Mouse (Mus musculus): ENCODE results near the gene Vgf. TPM values are rescaled to one million over a fixed set of nuclear protein-coding genes. Genes with fewer than 3 reads are reported as not detected.

Vgf gene
- total RNA-seq (2022): 100 to 1,000 TPM; 243 to 291 (median 262) TPM

DNA sequence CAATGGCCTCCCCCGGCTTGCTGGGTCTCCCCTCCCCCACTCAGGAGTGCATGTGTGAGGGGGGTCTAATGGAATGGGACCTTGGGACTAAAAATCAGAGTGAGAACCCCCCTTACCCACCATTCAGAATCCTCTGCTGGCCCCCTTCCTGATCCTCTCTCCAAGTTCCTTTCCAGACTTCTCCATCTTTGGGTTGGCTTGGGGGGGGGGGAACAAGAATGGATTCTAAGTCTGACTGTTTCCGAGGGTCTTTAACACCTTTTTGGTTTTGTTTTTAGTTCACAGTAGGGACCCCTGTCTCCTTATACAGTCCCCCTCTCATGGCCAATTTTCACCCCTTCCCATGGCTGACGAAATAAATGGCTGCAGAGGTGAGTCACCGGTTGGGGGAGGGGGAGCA, at the start of gene Vgf:
Gene Vgf, plus strand, starts transcription at position 301 of the 400 bp plus-strand sequence.
- no peak for DNase-seq (ENCODE audit: low spot score in 2 of 2)

DNA sequence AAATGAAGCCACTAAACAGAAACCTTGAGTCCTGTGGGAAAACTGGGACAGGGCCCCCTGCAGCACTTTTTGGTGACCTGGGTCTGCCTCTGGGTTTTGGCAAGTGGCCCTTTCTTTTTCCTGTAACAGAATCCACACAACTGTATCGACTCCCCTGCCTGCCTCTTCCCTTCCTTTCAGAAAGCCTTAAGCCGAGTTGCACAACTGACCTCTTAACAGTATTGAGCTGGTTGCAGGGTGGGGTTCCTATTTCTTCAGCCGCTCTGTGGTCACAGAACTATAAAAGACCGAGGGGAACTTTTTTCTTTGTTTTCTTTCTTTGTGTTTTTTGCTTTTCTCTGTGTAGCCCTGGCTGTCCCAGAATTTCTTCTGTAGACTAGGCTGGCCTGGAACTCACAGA, 48.4 kb upstream of the Vgf start:
- DNase-seq (ENCODE audit: low spot score in 2 of 2): no peak

DNA sequence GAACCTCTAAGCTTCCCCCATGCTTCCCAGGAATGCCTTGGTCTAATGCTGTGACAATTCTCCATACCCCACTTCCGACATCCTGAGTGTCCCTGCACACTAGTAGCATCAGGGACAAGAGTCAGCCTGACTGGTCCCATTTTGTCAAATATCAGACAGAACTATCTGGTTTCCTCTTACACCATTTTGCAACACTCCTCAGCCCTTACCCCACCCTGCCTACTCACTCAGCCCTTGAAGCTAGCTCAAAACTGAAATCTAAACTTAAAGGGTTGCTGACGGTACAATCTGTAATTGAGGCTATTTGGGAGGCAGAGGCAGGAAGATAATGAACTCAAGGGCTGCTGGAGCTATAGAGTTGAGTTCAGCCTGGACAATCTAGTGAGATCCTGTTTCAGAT, 46.4 kb upstream of the Vgf start:
- no peak for DNase-seq (ENCODE audit: low spot score in 2 of 2)

DNA sequence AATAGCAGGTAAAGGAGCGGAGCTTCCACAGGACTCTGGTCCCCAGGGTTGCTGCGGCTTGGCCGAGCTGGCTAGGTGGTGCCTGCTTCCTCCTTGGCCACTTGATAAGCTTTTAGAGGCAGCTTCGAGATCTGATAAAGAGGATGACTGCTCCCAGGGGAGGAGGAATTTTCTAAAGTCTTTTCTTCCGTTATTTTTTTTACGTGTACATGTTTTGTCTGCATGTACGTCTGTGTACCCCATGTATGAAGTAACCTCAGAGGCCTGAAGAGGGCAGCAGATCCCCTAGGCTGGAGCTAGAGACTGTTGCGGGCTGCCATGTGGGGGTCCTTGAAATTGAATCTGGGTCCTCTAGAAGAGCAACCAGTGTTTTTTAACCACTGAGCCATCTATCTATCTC, 45.2 kb upstream of the Vgf start:
- DNase-seq (ENCODE audit: low spot score in 2 of 2): no peak

DNA sequence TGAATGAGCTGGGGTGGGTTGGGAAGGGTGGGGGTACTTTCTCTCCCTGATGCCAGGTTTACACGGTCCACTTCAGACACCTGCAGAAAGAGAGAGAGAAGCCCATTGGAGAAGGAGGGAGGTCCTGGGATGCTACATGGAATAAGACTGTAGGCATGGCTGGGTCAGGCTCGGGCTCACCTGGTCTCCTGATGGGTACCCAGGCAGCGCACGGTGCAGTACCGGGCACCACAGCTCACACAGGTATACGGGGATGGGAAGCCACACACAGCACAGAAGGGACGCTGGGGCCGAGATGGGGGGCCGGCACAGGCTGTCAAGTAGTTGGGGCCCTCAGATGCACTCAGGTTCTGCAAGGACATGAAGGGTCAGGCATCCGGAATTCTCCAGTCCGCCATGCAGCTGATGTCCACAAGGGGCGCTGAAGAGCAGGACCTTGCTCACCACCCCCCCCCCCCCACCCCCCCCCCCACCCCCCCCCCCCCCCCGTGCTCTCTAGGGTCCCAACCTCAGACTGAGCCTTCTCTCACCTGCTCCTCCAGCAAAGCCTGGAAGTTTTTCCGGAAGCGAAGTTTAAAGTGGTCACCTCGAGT, 43.8 kb upstream of the Vgf start:
- no peak for DNase-seq (ENCODE audit: low spot score in 2 of 2)

DNA sequence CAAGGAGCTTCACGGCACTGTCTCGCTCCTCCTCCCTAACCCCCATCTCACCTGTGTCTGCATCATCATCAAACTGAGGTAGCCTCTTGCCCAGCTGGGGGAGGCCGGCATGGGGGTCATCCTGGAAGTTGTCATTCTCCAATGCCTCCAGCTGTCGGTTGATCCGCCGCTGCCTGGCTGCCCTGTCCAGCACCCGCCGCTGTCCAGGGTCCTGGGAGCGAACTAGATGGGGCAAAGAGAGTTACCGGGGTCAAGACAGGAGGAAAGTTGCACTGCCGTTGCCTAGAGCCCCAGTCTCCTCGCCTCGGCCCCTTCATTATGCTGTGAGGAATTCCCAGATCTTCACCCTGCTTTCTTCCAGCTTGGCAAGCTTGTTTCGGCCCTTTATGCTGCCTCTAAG, 41.4 kb upstream of the Vgf start:
- no peak for DNase-seq (ENCODE audit: low spot score in 2 of 2)

DNA sequence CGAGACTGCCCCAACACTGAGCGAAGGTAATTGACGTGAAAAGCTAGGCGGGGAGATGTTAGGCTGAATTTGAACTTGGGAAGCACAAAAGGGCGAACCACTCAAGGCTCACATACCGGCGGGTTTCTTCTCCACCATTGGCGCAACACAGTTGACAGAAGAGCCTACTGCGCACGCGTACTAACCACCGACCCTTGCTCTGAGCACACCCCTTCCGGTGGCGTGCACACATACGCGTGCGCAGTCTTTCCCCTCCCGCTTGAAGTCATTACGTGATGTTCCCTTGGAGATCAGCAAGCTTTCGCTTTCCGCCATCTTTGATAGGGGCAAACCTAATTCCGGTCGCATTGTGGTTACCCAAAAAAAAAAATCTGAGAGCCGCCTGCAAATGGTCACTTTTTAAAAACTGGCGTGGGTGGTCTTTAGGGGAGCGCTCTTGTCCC, 39.5 kb upstream of the Vgf start, which contains the start of gene Plod3:
Gene Plod3, plus strand, starts transcription at position 325 of the 443 bp plus-strand sequence.
- DNase-seq (ENCODE audit: low spot score in 2 of 2): peak in 1 of 2 experiments; percentile 97

DNA sequence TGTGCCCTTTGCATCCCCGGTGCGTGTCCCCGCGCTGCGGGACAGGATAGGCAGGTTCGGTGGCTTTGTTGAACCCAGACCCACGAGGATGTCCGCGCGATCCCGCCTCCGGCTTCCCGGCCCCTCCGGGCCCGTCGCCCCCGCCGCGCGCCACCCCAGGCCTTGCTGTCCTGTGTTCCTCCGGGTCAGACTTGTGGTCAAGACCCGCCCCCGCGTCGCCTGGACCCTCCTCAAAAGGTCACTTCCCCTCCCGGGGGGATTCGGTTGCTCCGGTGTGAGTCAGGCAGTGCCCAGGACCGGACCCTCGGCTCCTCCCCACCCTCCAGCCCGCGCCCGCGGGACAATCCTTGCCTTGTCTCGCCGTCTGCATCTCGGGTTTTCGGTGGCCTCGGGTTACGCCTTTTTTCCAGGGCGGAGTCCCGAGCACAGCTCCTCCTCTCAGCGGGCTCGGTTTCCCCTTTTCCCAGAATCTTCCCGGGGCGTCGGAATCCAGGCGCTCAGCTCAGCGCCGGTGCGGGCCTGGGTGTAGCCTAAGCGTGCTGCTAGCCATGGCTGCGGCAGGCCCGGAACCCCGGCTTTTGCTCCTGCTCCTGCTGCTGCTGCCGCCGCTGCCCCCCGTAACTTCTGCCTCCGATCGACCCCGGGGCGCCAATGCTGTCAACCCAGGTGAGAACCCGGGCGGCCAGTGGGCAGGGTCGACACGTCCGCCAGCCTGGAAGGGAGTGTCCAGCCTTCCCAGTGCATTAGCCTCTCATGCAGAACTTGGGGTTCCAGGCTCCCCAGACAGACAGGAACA, 38.9 kb upstream of the Vgf start:
- DNase-seq (ENCODE audit: low spot score in 2 of 2): peak; percentile 82

DNA sequence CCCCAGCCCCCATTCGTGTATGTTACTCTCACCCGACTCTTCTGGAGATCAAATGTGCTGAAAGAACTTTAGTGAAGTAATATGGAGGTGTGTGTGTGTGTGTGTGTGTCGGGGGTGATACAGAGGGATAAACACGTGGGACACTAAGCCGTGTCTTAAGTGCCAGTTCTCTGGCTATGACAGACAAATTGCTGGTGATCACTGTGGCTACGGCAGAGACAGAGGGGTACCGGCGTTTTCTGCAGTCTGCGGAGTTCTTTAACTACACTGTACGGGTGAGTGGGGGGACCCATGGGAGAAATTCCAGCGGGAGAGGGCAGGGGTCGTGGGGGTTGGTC, 38.3 kb upstream of the Vgf start, which contains the start of gene Znhit1:
Gene Znhit1, minus strand, starts transcription at position 88 of the 338 bp plus-strand sequence.
- no peak for DNase-seq (ENCODE audit: low spot score in 2 of 2)

DNA sequence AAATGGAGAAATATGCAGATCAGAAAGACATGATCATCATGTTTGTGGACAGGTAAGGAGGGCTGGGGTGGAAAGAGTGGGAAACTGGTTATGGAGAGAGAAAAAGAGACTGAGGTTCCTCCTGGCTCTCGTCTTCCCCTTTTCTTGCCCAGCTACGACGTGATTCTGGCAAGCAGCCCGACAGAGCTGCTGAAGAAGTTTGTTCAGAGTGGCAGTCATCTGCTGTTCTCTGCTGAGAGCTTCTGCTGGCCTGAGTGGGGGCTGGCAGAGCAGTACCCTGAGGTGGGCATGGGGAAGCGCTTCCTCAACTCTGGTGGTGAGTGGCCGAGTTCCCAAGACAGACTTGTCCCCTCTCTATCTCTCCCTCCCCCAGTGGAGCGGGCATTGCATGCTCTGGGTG, 37.8 kb upstream of the Vgf start:
- DNase-seq (ENCODE audit: low spot score in 2 of 2): no peak

DNA sequence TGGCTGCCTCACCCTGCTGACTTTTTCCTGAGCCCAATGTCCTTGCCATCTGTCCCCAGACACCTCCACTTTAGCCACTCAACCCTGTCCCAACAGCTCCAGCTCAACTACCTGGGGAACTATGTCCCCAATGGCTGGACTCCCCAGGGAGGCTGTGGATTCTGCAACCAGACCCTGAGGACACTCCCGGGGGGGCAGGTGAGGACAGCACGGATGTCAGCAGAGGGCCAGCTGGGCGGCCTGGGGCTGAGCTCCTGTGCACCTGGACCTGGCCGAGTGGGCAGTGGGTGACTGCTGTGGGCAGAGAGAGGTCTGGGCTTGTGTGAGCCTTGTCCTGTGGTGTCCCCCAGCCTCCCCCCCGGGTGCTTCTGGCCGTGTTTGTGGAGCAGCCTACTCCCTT, 36.4 kb upstream of the Vgf start:
- DNase-seq (ENCODE audit: low spot score in 2 of 2): no peak

DNA sequence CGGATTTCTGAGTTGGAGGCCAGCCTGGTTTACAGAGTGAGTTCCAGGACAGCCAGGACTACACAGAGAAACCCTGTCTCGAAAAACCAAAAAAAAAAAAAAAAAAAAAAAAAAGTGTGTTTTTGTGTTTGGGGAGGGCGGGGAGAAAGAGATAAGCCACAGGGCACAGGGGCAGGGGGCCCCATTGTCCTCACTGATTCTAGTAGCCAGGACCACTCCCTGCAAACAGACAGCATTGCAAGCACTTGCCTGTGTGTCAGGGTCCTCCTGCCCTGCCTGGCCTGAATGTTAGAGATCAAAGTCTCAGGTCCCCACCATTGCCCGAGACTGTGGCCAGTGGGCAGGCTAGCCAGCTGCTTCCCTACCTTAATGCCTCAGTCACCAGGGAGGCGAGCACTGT, 26.7 kb upstream of the Vgf start:
- DNase-seq (ENCODE audit: low spot score in 2 of 2): no peak

DNA sequence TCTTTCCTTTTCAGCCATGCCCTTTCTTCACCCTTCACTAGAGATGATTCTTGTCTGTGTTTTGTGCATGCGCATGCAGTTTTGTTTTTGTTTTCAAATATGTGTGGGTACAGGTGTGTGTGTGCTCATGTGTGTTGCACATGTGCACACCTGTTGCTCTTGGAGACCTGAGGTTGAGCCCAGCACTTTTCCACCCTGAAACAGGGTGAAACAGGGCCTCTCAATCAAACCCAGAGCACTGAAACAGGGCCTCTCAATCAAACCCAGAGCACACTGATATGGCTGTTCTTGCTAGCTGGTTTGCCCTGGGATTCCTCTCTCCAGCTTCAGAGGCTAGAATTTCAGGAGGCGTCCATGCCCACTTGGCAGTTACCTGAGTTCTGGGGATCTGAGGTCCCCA, 25.6 kb upstream of the Vgf start:
- no peak for DNase-seq (ENCODE audit: low spot score in 2 of 2)

DNA sequence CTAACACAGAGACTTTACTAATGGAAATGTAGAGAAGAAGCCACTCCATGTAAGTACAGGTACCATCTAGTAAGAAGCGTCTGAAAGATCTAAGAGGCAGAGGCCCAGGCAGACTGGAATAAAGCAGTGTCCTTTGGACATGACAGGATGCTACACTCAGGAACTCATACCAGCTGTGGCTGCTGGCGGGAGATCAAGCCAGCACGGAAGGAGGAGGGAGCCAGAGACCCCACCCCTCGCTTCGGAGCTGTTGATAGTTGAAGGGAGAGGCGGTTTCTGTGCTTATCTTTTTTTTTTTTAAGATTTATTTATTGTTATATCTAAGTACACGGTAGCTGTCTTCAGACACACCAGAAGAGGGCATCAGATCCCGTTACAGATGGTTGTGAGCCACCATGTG, 18.9 kb upstream of the Vgf start:
- no peak for DNase-seq (ENCODE audit: low spot score in 2 of 2)

DNA sequence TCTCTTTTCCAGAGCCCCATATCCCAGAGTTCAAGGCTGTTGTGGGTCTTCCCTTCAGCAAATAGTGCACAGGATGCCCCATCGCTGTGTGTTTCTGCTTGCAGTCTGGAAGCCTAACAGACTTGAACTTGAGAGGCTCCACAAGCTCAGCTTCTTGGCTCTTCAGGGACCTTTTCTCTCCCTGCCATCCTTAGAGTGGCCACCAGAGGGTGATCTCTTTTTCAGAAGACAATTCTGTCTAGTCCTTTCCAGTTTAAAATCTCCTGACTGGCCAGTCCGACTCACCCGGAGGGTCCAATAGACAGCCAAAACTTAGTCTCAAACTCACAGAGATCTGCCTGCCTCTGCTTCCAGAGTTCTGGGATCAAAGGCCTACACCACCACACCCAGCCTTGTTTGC, 16.2 kb upstream of the Vgf start:
- no peak for DNase-seq (ENCODE audit: low spot score in 2 of 2)

DNA sequence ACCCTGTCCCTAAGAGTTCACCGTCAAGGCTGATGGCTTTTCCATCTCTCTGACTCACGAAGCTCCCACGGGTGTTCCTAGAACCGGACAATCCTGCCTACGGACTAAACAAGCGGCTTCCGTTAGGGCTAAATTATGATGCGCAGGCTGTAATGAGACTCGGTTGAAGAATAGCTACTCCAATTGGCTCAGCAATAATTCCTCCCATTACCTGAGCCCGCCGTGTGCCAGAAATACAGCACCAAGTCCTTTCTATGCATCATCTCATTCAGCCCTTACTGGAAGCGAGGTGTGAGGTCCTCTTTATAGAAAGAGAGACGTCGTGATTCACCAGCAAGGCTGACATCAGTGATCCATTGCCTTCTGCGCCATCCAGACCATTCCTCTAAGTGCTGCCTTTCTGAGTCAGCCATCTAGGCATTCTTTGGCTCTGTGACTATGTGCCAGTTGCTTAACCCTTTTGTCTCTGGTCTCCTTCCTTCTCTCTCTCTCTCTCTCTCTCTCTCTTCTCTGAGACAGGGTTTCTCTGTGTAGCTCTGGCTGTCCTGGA, 13.7 kb upstream of the Vgf start:
- DNase-seq (ENCODE audit: low spot score in 2 of 2): no peak

DNA sequence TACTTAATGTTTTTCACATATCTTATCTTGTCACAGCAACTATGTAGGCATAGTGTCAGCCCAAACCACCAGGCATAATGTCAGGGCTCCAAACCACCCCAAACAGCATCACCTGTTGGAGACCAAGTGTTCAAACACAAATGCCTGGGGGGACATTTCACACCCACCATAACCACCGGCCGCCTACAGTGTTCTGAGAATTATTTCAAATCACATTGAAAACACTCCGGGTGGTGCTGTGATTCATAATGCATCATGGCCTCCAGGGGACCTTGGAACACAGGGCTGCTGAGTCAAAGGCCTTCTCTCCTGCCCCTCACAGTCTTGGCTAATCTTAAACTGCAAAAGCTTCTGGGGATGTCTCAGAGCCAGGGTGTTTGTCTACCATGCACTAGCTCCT, 10.3 kb upstream of the Vgf start:
- no peak for DNase-seq (ENCODE audit: low spot score in 2 of 2)

DNA sequence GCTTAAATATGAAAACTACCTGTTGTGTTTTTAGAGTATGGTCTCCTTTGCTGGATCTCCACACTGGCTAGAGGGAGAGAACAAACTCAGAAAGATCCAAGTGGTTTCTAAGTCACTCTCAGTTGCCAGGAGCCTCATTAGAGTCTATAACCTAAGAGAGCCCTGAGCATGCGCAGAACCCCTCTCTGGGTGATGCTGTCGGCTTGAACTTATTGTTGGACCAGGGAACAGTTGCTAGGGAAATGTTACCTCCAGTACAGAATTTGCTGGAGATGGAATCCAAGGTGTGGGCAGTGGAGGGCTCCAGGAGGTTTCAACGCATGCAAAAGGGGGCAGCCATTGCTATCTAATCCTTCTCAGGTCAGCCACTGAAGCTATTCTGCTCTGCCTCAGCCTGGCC, 1.9 kb upstream of the Vgf start:
- DNase-seq (ENCODE audit: low spot score in 2 of 2): no peak

DNA sequence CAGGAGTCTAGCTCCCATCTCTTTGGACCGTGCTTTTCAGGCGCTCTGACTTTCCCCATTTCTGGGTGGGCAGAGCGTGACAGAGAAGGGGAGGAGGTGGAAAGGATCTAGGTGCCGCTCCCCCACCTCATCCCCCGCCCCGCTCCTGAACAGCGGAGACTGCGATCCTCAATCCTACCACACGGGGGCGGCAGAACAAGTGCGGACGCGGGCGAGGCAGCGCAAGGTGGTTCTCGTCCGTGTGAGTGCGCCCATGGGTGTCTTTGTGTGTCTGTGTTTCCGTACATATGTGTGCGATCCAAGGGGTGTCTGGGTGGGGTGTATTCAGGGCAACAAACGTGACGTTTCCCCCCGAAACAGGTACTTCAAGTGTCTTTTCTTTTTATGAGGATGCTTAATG, 1.1 kb upstream of the Vgf start:
- peak; percentile 59 to 78 for DNase-seq (ENCODE audit: low spot score in 2 of 2)

DNA sequence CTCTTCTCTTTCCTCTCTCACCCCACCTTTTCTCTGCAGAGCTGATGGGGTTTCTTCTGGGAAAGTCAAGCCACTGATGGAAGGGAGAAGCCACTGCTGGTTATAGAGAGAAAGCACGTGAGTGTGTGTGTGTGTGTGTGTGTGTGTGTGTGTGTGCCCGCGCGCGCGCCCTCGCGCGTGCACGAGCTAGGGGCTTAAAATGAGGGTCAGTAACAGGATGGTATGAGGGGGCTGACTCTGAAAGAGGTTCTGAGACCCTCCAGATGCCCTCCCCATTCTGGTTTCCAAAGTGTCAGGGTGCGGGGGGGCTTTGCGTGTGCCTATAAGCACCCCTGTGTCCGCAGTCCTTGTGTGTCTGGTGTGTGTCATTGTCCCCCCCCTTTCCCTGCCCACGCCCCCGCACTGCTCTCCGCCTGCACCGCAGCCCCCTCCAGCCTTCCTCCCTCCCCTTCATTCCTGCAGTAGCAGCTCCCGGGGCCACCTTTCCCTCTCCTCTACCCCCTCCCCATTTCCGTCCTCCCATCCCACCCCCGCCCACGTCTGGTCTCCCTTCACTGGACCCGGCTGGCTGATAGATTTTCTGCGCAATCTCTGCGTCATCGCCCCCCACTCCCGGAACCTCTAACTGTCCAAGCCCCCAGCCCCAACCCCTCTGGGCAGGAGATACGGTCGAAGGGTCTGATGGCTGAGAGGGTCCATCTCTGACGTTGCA, 2.5 kb downstream of the Vgf start:
- DNase-seq (ENCODE audit: low spot score in 2 of 2): no peak

DNA sequence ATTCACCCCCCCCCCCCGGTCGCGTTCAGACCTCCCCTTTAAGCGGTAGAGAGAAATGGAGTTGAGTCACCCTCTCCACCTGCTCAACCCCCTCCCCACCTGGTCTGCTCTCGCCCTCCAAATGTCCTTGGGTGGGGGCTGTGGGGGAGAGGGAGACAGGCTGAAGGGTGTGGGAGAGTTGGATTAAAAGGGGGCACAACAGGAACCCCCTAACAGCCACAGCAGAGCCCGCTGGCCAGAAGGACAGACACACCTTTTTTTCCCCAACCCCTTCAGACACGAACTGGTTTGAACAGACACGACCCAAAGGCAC, 3.0 kb downstream of the Vgf start:
- no peak for DNase-seq (ENCODE audit: low spot score in 2 of 2)

DNA sequence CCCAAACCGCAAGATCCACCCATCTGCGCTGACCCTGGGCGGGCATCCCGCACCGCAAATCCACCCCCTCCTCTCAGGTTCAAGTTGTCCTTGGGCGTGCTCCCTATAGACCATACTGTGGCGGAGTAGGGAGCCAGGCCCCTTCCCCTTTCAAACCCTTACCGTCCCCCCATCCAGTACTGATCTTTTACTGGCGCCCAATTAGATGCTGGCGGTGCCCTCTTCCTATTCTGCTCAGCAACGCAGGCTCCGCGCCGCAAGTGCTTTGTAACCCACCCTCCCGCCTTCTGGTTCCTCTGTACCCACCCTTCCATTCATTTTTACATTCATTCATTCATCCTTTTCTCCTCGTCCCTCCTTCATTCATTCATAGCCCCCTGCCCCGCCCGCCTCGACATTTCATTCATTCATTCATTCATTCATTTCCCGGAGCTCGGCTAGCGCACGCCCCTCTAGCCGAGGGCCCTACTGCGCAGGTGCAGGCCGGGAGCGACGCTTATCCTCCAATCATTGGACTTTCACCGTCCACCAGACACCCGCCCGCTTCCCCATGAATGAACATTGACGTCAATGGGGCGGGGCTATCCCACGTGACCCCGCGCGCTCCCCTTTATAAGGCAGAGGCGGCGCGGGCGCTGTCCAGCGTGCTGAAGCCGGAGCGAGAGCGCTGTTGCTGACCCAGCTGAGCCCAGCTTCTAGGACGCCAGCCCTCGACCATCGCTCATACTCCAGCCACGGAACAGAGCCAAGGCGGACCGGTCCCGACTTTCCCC, 3.6 kb downstream of the Vgf start:
- DNase-seq (ENCODE audit: low spot score in 2 of 2): peak; percentile 91 to 93

Measured in left cerebral cortex, adult 8-10 months (tissue).